Mouse (Mus musculus) liver, adult 2 months (tissue): ENCODE data around the gene Spen. TPM values are rescaled to one million over a fixed set of nuclear protein-coding genes. Genes with fewer than 3 reads are reported as not detected.

ENCODE experiments used
- DNase-seq: peaks from one replicate; pipeline ENCODE4 v3.0.0-alpha.2; 2011; ENCODE audit warnings: low read depth, low spot score; ENCODE audit errors: extremely low read depth
- H3K27ac ChIP-seq: fragments of 200-500 bp; replicated peaks from 2 replicates; pipeline ENCODE4 v1.5.1; 2012; ENCODE audit warnings: low read depth, mild to moderate bottlenecking, control low read depth, inconsistent platforms, low read length; ENCODE audit not compliant: insufficient read depth
- H3K27me3 ChIP-seq: fragments of 200-500 bp; 2 replicates; pipeline ENCODE4 v1.6.1; 2012; ENCODE audit warnings: mild to moderate bottlenecking, moderate library complexity, low read length, inconsistent platforms; ENCODE audit not compliant: control insufficient read depth, insufficient read depth
- H3K36me3 ChIP-seq: fragments of 200-500 bp; 2 replicates; pipeline ENCODE4 v1.6.1; 2012; ENCODE audit warnings: low read length, inconsistent platforms; ENCODE audit not compliant: control insufficient read depth, insufficient read depth
- H3K4me1 ChIP-seq: fragments of 200-500 bp; 2 replicates; pipeline ENCODE4 v1.6.1; 2011; ENCODE audit warnings: low read length; ENCODE audit not compliant: control insufficient read depth, insufficient read depth
- H3K4me3 ChIP-seq: fragments of 200-500 bp; 2 replicates; pipeline ENCODE4 v1.5.1; 2011; ENCODE audit warnings: low read depth, mild to moderate bottlenecking, control low read depth, low read length, moderate library complexity; ENCODE audit not compliant: insufficient read depth
- H3K79me2 ChIP-seq: fragments of 200-500 bp; 2 replicates; pipeline ENCODE4 v1.6.1; 2012; ENCODE audit warnings: inconsistent platforms, mild to moderate bottlenecking, low read length, moderate library complexity; ENCODE audit not compliant: control insufficient read depth, insufficient read depth
- H3K9ac ChIP-seq: fragments of 200-500 bp; 2 replicates; pipeline ENCODE4 v1.6.1; 2012; ENCODE audit warnings: low read depth, mild to moderate bottlenecking, control low read depth, inconsistent platforms, low read length
- CTCF ChIP-seq: fragments of 200-500 bp; IDR thresholded peaks from 2 replicates; pipeline ENCODE4 v1.5.1; 2011; ENCODE audit warnings: low read depth, low read length, control low read depth
- POLR2A ChIP-seq: fragments of 200-500 bp; IDR thresholded peaks from 2 replicates; pipeline ENCODE4 v1.6.1; 2011; ENCODE audit warnings: low read length, control low read depth; ENCODE audit not compliant: insufficient read depth; ENCODE audit errors: extremely low read depth
- WGBS: fragments of 180-500 bp; shearing (Covaris S2); methylation state at CpG from one replicate; pipeline ENCODE4 v1.1.7; 2018; 5-methylcytosine and 5-hydroxymethylcytosine counted together
- polyA plus RNA-seq: library from polyadenylated mRNA; depleted of rRNA; stranded (reverse); fragments of >200 nt; gene quantifications from 2 replicates; pipeline ENCODE4 v1.2.3, GENCODE M21; 2012; rRNA removed
- total RNA-seq: library from RNA; depleted of rRNA; stranded (reverse); fragments of >200 nt; gene quantifications from 2 replicates; pipeline ENCODE4 v1.2.3, GENCODE M21; 2014; rRNA removed

The Spen gene
- total RNA-seq (8.1 and 9.1 TPM in 2 replicates), polyA plus RNA-seq (5.9 and 7.5 TPM in 2 replicates)

GRCm38 (mm10) chr4:141538408-141539212, at the start of gene Spen:
Gene Spen, minus strand, starts transcription at chr4:141538597.
- under 1% methylated on average over 84 of the region's 88 CpGs for whole genome bisulfite sequencing

GRCm38 (mm10) chr4:141583919-141584318, 45.5 kb upstream of the Spen start:
- no peak for TF ChIP-seq CTCF
- TF ChIP-seq POLR2A: no peak
- Histone ChIP-seq H3K9ac (no peak overlapping the region), H3K27ac (no peak overlapping the region), H3K4me3 (no peak overlapping the region), H3K27me3 (no peaks in the 10 kb centered on the region), H3K79me2 (no peaks in the 10 kb centered on the region), H3K4me1 (no peaks in the 10 kb centered on the region), H3K36me3 (no peaks in the 10 kb centered on the region)
- WGBS: 89% methylated on average over 8 of the region's 8 CpGs
- DNase-seq: no peak

More at GRCm38 (mm10) chr4:141538408-141539212, at the start of gene Spen:
- H3K36me3 ChIP-seq: no peaks in the 10 kb centered on the region
- peaks cover 20% of the 10 kb centered on the region; the same call in 1 of the 2 replicates for H3K79me2 ChIP-seq
- peak within 1 kb of the TSS; percentile 78 for H3K4me3 ChIP-seq
- H3K9ac ChIP-seq: peak within 1 kb of the TSS; percentile 93
- H3K4me1 ChIP-seq: peaks cover 5% of the 10 kb centered on the region; the same call in 1 of the 2 replicates
- H3K27ac ChIP-seq: peak within 1 kb of the TSS; percentile 80
- no peaks in the 10 kb centered on the region for H3K27me3 ChIP-seq
- peak; percentile 96 for DNase-seq
- TF ChIP-seq POLR2A (peak; percentile 52; the same call in 1 of the 2 replicates), CTCF (no peak)

- Histone ChIP-seq H3K27ac (no peak overlapping the region), H3K9ac (no peak overlapping the region), H3K79me2 (no peaks in the 10 kb centered on the region), H3K4me1 (no peaks in the 10 kb centered on the region), H3K27me3 (no peaks in the 10 kb centered on the region), H3K4me3 (no peak overlapping the region), H3K36me3 (no peaks in the 10 kb centered on the region)
- 80% methylated on average over 13 of the region's 13 CpGs for WGBS
- no peak for TF ChIP-seq POLR2A
- TF ChIP-seq CTCF: no peak
- no peak for DNase-seq
Measured at GRCm38 (mm10) chr4:141581051-141581450, 42.7 kb upstream of the Spen start.

- Histone ChIP-seq H3K4me3 (no peak overlapping the region), H3K27ac (no peak overlapping the region), H3K27me3 (no peaks in the 10 kb centered on the region), H3K9ac (no peak overlapping the region), H3K79me2 (no peaks in the 10 kb centered on the region), H3K36me3 (no peaks in the 10 kb centered on the region), H3K4me1 (peaks cover 10% of the 10 kb centered on the region)
- peak; percentile 31 for DNase-seq
- TF ChIP-seq POLR2A: no peak
- TF ChIP-seq CTCF: no peak
- WGBS: 35% methylated on average over 3 of the region's 3 CpGs
Measured at GRCm38 (mm10) chr4:141578833-141579232, 40.4 kb upstream of the Spen start.

GRCm38 (mm10) chr4:141576877-141577276, 38.5 kb upstream of the Spen start:
- H3K4me1 ChIP-seq: peaks cover 18% of the 10 kb centered on the region
- H3K79me2 ChIP-seq: no peaks in the 10 kb centered on the region
- H3K9ac ChIP-seq: no peak overlapping the region
- no peak overlapping the region for H3K4me3 ChIP-seq
- no peaks in the 10 kb centered on the region for H3K27me3 ChIP-seq
- no peak for TF ChIP-seq POLR2A
- peak; percentile 33 for TF ChIP-seq CTCF
- no peaks in the 10 kb centered on the region for H3K36me3 ChIP-seq
- 97% methylated on average over 7 of the region's 7 CpGs for WGBS
- no peak overlapping the region for H3K27ac ChIP-seq
- no peak for DNase-seq

GRCm38 (mm10) chr4:141576404-141576803, 38.0 kb upstream of the Spen start:
- no peak for DNase-seq
- 84% methylated on average over 11 of the region's 11 CpGs for WGBS
- H3K9ac ChIP-seq: no peak overlapping the region

More at GRCm38 (mm10) chr4:141576404-141576803, 38.0 kb upstream of the Spen start:
- Histone ChIP-seq H3K4me3 (no peak overlapping the region), H3K27ac (no peak overlapping the region), H3K4me1 (peaks cover 20% of the 10 kb centered on the region), H3K36me3 (no peaks in the 10 kb centered on the region), H3K79me2 (no peaks in the 10 kb centered on the region), H3K27me3 (no peaks in the 10 kb centered on the region)
- TF ChIP-seq POLR2A (no peak), CTCF (no peak)
